Mouse (Mus musculus): ENCODE measurements around the gene Calr4. TPM values are rescaled to one million over a fixed set of nuclear protein-coding genes. Genes with fewer than 3 reads are reported as not detected.

Calr4 gene
- total RNA-seq, 1 experiment from 2014 or later = not detected

GRCm38 (mm10) chr4:109271803-109272202, 37.5 kb downstream of the Calr4 start:
- peak; percentile 86 for ATAC-seq (replicated peaks; ENCODE audit: low read depth, poor library complexity, severe bottlenecking)

- no peak; the same call in 1 of the 2 replicates for ATAC-seq (replicated peaks; ENCODE audit: low read depth, poor library complexity, severe bottlenecking)
Observed at GRCm38 (mm10) chr4:109273586-109274240, 39.4 kb downstream of the Calr4 start.

- peak; percentile 90 for ATAC-seq (replicated peaks; ENCODE audit: low read depth, poor library complexity, severe bottlenecking)
Observed at GRCm38 (mm10) chr4:109279689-109280458, 45.6 kb downstream of the Calr4 start, which contains the start of gene Eps15. Gene Eps15 (plus strand): TSS chr4:109280268.

- ATAC-seq (replicated peaks; ENCODE audit: low read depth, poor library complexity, severe bottlenecking) = 0 out of 2 replicates have a peak, but pooled peaks have one; percentile 9
Observed at GRCm38 (mm10) chr4:109280459-109281160, 46.3 kb downstream of the Calr4 start.

- no peak for ATAC-seq (replicated peaks; ENCODE audit: low read depth, poor library complexity, severe bottlenecking)
Observed at GRCm38 (mm10) chr4:109281161-109281560, 46.9 kb downstream of the Calr4 start.

- no peak for ATAC-seq (replicated peaks; ENCODE audit: low read depth, poor library complexity, severe bottlenecking)
Observed at GRCm38 (mm10) chr4:109281946-109282345, 47.7 kb downstream of the Calr4 start.

GRCm38 (mm10) chr4:109294629-109295028, 60.3 kb downstream of the Calr4 start:
- no peak for ATAC-seq (replicated peaks; ENCODE audit: low read depth, poor library complexity, severe bottlenecking)

- ATAC-seq (replicated peaks; ENCODE audit: low read depth, poor library complexity, severe bottlenecking) = no peak
Observed at GRCm38 (mm10) chr4:109296510-109296909, 62.2 kb downstream of the Calr4 start.

GRCm38 (mm10) chr4:109299136-109299535, 64.9 kb downstream of the Calr4 start:
- ATAC-seq (replicated peaks; ENCODE audit: low read depth, poor library complexity, severe bottlenecking) = no peak

Other genes with a start within 250 kb of the Calr4 start
- 80.3 and 138 TPM in 2 replicates for gene Nrd1, start 233.8 kb upstream of the Calr4 start, total RNA-seq (2017)
- 61.4 and 64.8 TPM in 2 replicates for gene Osbpl9, start 32.2 kb upstream of the Calr4 start, total RNA-seq (2017)
- 46.7 and 63.1 TPM in 2 replicates for gene Eps15, start 45.8 kb downstream of the Calr4 start, total RNA-seq (2017)
- gene Ttc39a, start 172.1 kb downstream of the Calr4 start, total RNA-seq (2017) = 0.46 and 2.8 TPM in 2 replicates